Mouse (Mus musculus) liver, postnatal 0 days (tissue): ENCODE results near the gene Hp1bp3.

Experiments used
- CTCF ChIP-seq: sonication (generic); IDR thresholded peaks from 2 replicates; pipeline ENCODE4 v1.5.1; 2016; ENCODE audit warnings: antibody characterized with exemption, low read depth
- EP300 ChIP-seq: IDR thresholded peaks from 2 replicates; pipeline ENCODE4 v1.6.1; 2016; ENCODE audit warnings: antibody characterized with exemption, low read depth, mild to moderate bottlenecking

GRCm38 (mm10) chr4:138192561-138192960 lies 23.5 kb upstream of the Hp1bp3 start:
- TF ChIP-seq CTCF (no peak), EP300 (no peak)
